Mouse (Mus musculus): Measurements from ENCODE around the gene Atxn7l2. TPM values are rescaled to one million over a fixed set of nuclear protein-coding genes. Genes with fewer than 3 reads are reported as not detected.

The Atxn7l2 gene
- total and polyA plus RNA-seq, 2 experiments from 2014 or later, result 16.1 to 22.5 TPM

DNA sequence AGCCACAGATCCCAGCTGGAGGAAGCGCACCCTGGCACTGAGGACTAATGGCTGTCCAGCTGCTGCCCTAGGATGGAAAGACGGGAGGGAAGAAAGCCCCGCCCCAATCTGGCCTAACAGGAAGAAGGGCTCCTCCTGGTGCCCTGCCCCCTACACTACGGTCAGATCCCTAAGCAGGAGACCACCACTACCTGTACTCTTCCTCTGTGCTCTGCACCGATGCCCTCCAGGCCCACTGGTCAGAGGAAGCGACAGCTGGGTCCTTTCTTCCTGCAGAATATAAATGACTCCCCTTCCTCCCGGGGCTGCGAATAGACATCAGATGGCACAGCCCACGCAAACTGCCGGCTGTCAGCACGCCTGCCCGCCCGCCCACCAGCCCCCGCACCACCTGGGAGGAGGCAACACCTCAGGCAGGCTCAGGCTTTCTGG lies 13.7 kb downstream of the Atxn7l2 start:
- no peak for TF ChIP-seq CTCF (IDR thresholded peaks at IDR 0.05)
- no peak overlapping the region for H3K9ac ChIP-seq (replicated peaks; ENCODE audit: low read length, poor library complexity, severe bottlenecking)
- ATAC-seq (ENCODE audit: low FRiP score) (0 out of 2 replicates have a peak, but pooled peaks have one; percentile 13), DNase-seq (ENCODE audit: low spot score) (peak; percentile 72)
- no peaks in the 10 kb centered on the region for H3K27me3 ChIP-seq (ENCODE audit: insufficient read depth, low read length)
- H3K27ac ChIP-seq (ENCODE audit: low read depth, low read length), result no peak overlapping the region
- 18% methylated on average over 14 of the region's 14 CpGs for WGBS
- 0 out of 2 replicates have a peak overlapping the region, but pooled peaks have one; percentile 0 for H3K4me2 ChIP-seq (ENCODE audit: low read depth, low read length, poor library complexity, severe bottlenecking)
- no peaks in the 10 kb centered on the region for H3K9me3 ChIP-seq (ENCODE audit: low read length)
- no peak overlapping the region for H3K4me3 ChIP-seq (ENCODE audit: low read depth, low read length)
- peaks cover 5% of the 10 kb centered on the region; the same call in 1 of the 2 replicates for H3K4me1 ChIP-seq (ENCODE audit: insufficient read depth, low read length)
- H3K36me3 ChIP-seq (ENCODE audit: insufficient read depth, low read length), result no peaks in the 10 kb centered on the region

DNA sequence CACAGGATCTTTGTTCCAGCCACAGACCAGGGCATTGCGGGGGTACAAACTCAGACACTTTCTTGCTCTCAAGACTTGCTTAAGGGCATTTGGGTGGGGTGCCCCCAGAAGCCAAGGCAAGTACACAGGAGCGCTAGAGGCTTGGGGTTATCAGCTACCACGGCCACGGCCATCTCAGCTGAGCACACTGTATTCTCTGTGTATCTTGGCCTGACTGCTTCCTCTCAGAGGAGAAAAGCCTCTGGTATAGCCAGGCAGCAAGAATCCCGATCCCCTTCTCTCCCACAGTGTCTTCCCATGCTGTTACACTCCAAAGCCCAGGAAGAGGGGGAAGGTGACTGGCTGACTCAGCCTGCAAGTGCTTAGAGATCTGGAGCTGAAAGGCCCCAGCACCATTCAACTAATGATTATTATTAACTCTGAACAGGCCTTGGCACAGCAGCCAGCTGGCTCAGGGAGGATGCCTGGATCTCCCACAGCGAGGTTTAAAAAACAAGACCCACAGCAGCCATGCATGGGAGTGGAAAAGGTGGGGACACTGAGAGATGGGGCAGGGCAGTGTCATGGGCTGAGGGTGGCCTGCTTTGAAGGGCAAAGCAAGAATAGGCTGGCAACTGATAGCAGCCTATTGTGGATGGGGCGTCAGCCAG lies 14.7 kb downstream of the Atxn7l2 start:
- H3K4me2 ChIP-seq (ENCODE audit: low read depth, low read length, poor library complexity, severe bottlenecking), result no peak overlapping the region
- no peak overlapping the region for H3K4me3 ChIP-seq (ENCODE audit: low read depth, low read length)
- no peak overlapping the region for H3K9ac ChIP-seq (replicated peaks; ENCODE audit: low read length, poor library complexity, severe bottlenecking)
- ATAC-seq (ENCODE audit: low FRiP score), result no peak
- peaks cover 5% of the 10 kb centered on the region; the same call in 1 of the 2 replicates for H3K4me1 ChIP-seq (ENCODE audit: insufficient read depth, low read length)
- H3K36me3 ChIP-seq (ENCODE audit: insufficient read depth, low read length), result 0 out of 2 replicates have a peak, but pooled peaks cover 4% of the 10 kb centered on the region
- WGBS, result 63% methylated on average over 7 of the region's 7 CpGs
- no peak for TF ChIP-seq CTCF (IDR thresholded peaks at IDR 0.05)
- no peaks in the 10 kb centered on the region for H3K27me3 ChIP-seq (ENCODE audit: insufficient read depth, low read length)
- H3K27ac ChIP-seq (ENCODE audit: low read depth, low read length), result peak overlapping the region; percentile 32; the same call in 1 of the 2 replicates
- peak; percentile 57 for DNase-seq (ENCODE audit: low spot score)
- no peaks in the 10 kb centered on the region for H3K9me3 ChIP-seq (ENCODE audit: low read length)

DNA sequence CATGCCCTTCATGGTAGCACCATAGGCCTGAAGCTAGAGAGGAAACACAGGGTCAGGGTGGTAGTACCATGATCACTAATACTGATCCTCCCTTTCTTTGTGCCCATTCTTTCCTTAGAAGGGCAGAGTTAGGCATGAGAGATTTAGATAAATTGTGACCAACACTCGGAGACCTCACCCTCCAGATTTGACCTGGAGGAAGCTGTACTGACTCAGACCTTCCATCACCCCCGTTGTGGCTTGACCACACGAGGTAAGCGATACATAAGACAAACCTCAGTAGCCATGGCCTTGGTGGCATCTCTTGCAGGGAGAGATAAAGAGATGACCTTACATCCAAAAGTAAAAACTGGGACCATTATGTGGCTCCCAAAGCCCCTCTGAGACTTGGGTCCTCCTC lies 15.4 kb downstream of the Atxn7l2 start:
- Histone ChIP-seq H3K4me1 (ENCODE audit: insufficient read depth, low read length) (peaks cover 5% of the 10 kb centered on the region; the same call in 1 of the 2 replicates), H3K27ac (ENCODE audit: low read depth, low read length) (no peak overlapping the region), H3K36me3 (ENCODE audit: insufficient read depth, low read length) (peaks cover 10% of the 10 kb centered on the region; the same call in 1 of the 2 replicates), H3K4me3 (ENCODE audit: low read depth, low read length) (no peak overlapping the region), H3K4me2 (ENCODE audit: low read depth, low read length, poor library complexity, severe bottlenecking) (no peak overlapping the region), H3K9me3 (ENCODE audit: low read length) (no peaks in the 10 kb centered on the region), H3K9ac (replicated peaks; ENCODE audit: low read length, poor library complexity, severe bottlenecking) (no peak overlapping the region), H3K27me3 (ENCODE audit: insufficient read depth, low read length) (no peaks in the 10 kb centered on the region)
- no peak for TF ChIP-seq CTCF (IDR thresholded peaks at IDR 0.05)
- no peak for ATAC-seq (ENCODE audit: low FRiP score)
- WGBS, result 83% methylated on average over 4 of the region's 4 CpGs
- DNase-seq (ENCODE audit: low spot score), result no peak

DNA sequence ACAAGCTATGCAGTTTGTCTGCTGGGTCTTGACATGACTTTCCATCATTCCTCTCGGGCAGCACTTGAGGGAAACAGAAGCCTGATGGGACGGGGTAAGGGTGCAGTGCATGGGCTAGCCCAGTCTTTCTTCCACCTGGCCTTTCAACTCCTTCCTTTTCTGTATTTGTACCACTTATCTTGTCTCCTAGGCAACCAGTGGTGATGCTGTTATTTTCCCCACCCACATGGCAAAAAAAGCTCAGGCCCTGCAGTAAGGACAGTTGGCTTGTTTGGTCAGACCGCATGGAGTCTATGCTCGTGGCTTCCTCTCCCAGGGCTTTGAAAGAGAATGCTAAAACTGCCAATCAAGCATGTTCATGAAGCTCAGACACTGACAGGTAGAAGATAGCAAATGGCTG lies 17.0 kb downstream of the Atxn7l2 start:
- Histone ChIP-seq H3K36me3 (ENCODE audit: insufficient read depth, low read length) (peaks cover 18% of the 10 kb centered on the region; the same call in 1 of the 2 replicates), H3K4me3 (ENCODE audit: low read depth, low read length) (no peak overlapping the region), H3K4me2 (ENCODE audit: low read depth, low read length, poor library complexity, severe bottlenecking) (no peak overlapping the region), H3K27ac (ENCODE audit: low read depth, low read length) (no peak overlapping the region), H3K27me3 (ENCODE audit: insufficient read depth, low read length) (no peaks in the 10 kb centered on the region), H3K9me3 (ENCODE audit: low read length) (no peaks in the 10 kb centered on the region), H3K4me1 (ENCODE audit: insufficient read depth, low read length) (peaks cover 5% of the 10 kb centered on the region; the same call in 1 of the 2 replicates), H3K9ac (replicated peaks; ENCODE audit: low read length, poor library complexity, severe bottlenecking) (no peak overlapping the region)
- 76% methylated on average over 4 of the region's 4 CpGs for WGBS
- DNase-seq (ENCODE audit: low spot score) (no peak), ATAC-seq (ENCODE audit: low FRiP score) (no peak)
- no peak for TF ChIP-seq CTCF (IDR thresholded peaks at IDR 0.05)

DNA sequence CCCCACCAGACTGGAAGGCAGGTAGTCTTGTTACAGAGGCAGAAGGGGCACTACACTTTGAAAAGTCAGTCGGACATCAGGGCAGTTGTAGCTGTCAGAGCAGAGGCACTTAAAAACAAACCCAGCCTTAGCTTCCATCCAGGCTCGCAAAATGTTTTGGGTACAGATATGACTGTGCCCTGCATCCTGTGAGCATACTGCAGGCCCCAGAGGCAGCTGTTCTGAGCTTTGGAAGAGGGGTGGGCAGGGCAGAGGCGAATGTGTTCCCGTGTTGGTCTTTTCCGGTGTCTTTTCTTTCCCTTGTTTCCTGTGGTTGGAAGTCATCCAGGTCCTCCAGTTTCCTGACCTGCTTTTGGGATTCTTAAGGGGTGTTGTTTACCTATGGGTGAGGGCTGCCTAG lies 20.8 kb downstream of the Atxn7l2 start:
- ATAC-seq (ENCODE audit: low FRiP score), result no peak
- no peak overlapping the region for H3K4me2 ChIP-seq (ENCODE audit: low read depth, low read length, poor library complexity, severe bottlenecking)
- H3K27me3 ChIP-seq (ENCODE audit: insufficient read depth, low read length), result no peaks in the 10 kb centered on the region
- H3K9ac ChIP-seq (replicated peaks; ENCODE audit: low read length, poor library complexity, severe bottlenecking), result 0 out of 2 replicates have a peak overlapping the region, but pooled peaks have one; percentile 8
- no peak for DNase-seq (ENCODE audit: low spot score)
- H3K9me3 ChIP-seq (ENCODE audit: low read length), result no peaks in the 10 kb centered on the region
- H3K4me1 ChIP-seq (ENCODE audit: insufficient read depth, low read length), result peaks cover 4% of the 10 kb centered on the region; the same call in 1 of the 2 replicates
- H3K4me3 ChIP-seq (ENCODE audit: low read depth, low read length), result no peak overlapping the region
- H3K27ac ChIP-seq (ENCODE audit: low read depth, low read length), result no peak overlapping the region
- H3K36me3 ChIP-seq (ENCODE audit: insufficient read depth, low read length), result peaks cover 25% of the 10 kb centered on the region
- 70% methylated on average over 5 of the region's 5 CpGs for WGBS
- TF ChIP-seq CTCF (IDR thresholded peaks at IDR 0.05), result no peak

All from midbrain, postnatal 0 days (tissue).